Mouse (Mus musculus) embryonic fibroblast, embryonic 13.5 days (primary cell): ENCODE measurements around the gene Gm28038.

ENCODE experiments used
- CTCF ChIP-seq: IDR thresholded peaks from 2 replicates; pipeline ENCODE4 v1.5.1; 2011; ENCODE audit warnings: mild to moderate bottlenecking, control low read depth, low read length, moderate library complexity, borderline replicate concordance; ENCODE audit not compliant: insufficient read depth
- POLR2A ChIP-seq: IDR thresholded peaks from 2 replicates; pipeline ENCODE4 v1.6.1; 2011; ENCODE audit warnings: low read depth, mild to moderate bottlenecking, control low read depth, low read length, moderate library complexity

DNA sequence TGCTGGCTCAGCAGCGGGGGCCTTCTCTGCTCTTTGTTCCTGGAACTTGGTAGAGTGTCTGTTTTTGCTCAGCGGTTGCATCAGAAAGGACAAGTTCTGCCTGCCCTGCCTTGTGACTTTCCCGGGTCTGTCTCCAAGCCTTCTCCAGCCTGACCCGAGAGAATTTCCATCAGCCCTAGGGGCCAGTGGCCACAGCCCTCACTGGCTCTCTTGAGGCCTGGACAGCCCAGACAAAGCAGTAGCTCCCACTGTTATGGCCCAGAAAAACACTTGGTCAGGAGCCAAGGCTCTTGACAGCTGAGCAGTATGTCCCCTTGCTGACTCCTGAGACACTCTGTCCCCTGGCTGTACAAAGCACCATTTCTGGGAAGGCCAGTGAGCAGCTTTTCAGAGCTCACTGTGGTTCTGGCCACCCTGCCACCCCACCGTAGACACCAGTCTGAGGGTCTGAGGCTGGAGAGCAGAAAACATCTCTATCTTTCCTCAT lies 15.0 kb upstream of the Gm28038 start, which contains the start of gene Phyhd1:
- no peak for TF ChIP-seq CTCF
- peak; percentile 43; the same call in 1 of the 2 replicates for TF ChIP-seq POLR2A
